Mouse (Mus musculus) adrenal gland, postnatal 14 days (tissue): Measurements from ENCODE around the gene Usp50. TPM values are rescaled to one million over a fixed set of nuclear protein-coding genes. Genes with fewer than 3 reads are reported as not detected.

Source experiments
- DNase-seq: peaks from one replicate; pipeline ENCODE4 v3.0.0; 2021; ENCODE audit warnings: mixed read lengths
- long read RNA-seq, 2 experiments: library from polyadenylated mRNA; stranded (forward); transcript quantifications; one replicate each; pipeline ENCODE4 v2.0.0; 2021
- total RNA-seq: library from RNA; stranded (reverse); gene quantifications from 2 replicates; pipeline ENCODE4 v1.2.3, GENCODE M21; 2021

Gene Usp50
- not detected in 2 replicates for total RNA-seq
- long read RNA-seq, experiment 1, partial matches to known transcripts = 0 of 94 reads
- long read RNA-seq, experiment 1, other reads (novel, unspliced or antisense) = 94 of 94 reads
- long read RNA-seq, experiment 2, partial matches to known transcripts = 0 of 98 reads
- long read RNA-seq, experiment 2, other reads (novel, unspliced or antisense) = 98 of 98 reads

GRCm38 (mm10) chr2:126783370-126783769 lies at the start of gene Usp50:
TSS of gene Usp50 (minus strand) at chr2:126783470.
- DNase-seq = no peak

DNA sequence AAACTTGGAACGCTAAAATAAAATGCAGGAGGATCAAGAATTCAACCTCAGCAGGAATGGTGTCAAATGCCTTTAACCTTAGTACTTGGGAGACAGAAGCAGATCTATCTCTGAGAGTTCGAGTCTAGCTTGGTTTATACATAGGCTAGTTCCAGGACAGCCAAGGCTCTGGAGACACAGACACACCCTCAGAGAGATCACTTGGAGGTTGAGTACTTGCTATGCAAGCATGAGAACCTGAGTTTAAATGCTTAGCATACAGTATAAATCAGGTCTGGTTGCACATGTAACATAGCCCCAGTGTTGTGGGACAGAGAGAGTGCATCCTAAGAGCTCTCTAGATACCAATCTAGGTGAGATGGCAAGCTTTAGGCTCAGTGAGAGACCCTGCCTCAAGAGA lies 34.1 kb upstream of the Usp50 start:
- no peak for DNase-seq

DNA sequence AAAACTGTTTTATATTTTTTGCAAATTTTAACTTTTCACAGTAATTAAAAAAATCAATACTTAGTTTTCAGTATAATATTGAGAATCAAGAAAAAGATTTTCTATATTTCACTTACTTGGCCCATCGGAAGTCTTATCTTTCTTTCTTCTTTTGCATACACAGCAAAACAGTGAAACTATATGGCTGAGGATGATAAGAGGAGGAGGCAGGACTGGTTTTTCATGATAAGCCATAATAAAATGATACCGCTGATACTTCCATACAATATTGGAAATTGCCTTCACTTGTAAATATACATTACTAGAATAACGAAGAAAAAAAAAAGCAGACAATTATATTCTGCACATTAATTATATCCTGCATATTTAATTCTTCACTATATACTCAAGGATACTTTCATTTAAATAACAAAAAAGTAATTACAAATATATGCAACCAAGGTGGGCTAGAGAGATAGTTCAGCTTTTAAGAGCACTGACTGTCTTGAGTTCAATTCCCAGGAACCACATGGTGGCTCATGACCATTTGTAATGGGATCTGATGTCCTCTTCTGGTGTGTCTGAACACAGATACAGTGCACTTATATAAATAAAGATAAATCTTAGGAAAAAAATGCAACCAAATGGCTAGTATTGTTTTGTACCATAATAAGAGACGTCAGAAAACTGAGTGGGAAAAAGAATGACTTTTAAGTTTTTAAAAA lies 33.5 kb upstream of the Usp50 start:
- no peak for DNase-seq

DNA sequence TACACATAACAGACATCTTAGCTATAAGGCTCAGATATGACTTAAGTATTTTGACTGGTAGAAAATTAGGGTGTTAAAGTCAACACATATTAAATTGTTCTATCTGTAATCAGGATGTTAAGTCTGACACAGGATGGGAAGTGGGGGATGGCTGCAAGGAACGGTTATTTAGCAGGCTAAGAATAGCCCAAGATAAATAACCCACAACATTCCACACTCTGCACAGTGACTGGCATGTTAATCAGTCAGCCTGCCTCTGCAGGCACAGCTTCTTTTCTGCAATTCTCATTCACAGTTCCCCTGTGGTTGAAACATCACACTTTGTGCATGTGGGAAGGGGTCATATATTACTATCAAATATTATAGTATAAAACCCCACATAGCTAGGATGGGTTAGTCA lies 32.6 kb upstream of the Usp50 start:
- DNase-seq = no peak

- no peak for DNase-seq
Measured at GRCm38 (mm10) chr2:126801980-126802379, 18.7 kb upstream of the Usp50 start.

DNA sequence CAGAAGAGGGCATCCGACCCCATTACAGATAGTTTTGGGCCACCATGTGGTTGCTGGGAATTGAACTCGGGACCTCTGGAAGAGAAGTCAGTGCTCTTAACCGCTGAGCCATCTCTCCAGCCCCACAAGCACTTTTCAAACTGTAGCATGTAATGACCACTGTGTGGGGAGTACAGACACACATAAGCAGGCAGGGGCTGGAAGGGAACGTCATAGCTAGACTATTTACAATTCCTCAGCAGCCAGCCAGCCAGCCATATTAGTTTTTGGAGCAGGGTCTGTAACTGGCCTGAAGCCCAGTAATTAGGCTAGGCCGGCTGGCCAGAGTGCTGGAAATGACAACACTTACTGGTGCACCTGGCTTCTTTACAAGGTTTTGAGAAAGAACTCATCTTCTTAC lies 15.2 kb upstream of the Usp50 start:
- no peak for DNase-seq

- DNase-seq = no peak
Measured at GRCm38 (mm10) chr2:126795708-126796107, 12.4 kb upstream of the Usp50 start.

GRCm38 (mm10) chr2:126792611-126793010 lies 9.3 kb upstream of the Usp50 start:
- DNase-seq = no peak

DNA sequence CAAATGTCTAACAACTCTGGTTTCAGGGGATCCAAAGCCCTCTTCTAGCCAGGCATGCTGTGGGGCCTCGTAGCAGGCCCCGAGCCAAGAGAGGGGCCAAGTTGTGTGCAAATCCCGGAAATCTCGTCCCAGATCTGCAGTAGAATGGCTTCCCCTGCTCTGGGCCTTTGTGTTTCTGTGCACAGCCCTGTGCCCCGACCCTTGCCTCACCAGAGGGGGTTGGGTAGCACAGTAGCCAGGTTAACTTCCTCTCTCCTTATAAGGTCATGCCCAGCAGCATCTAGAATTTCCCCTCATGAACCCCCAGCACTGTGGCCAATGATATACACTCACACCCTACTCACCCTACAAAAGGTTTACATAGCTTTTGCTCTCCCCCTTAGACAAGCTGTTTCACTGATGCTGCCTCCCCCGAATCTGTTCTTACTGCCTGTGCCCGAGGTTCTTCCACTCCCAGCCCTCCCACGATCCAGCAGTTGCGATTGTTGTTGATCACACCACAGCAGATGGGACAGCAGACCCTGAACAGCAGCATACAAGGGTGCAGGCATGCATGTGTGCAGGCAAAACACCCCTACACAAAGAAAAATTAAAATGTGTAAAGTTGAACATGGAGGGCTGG lies 4.6 kb upstream of the Usp50 start:
- no peak for DNase-seq

- peak; percentile 75 for DNase-seq
Measured at GRCm38 (mm10) chr2:126782433-126782832, 837 bp downstream of the Usp50 start.

- no peak for DNase-seq
Measured at GRCm38 (mm10) chr2:126781478-126781877, 1.8 kb downstream of the Usp50 start.

- DNase-seq = no peak
Measured at GRCm38 (mm10) chr2:126780286-126780685, 3.0 kb downstream of the Usp50 start.

- no peak for DNase-seq
Measured at GRCm38 (mm10) chr2:126778806-126779205, 4.5 kb downstream of the Usp50 start.

DNA sequence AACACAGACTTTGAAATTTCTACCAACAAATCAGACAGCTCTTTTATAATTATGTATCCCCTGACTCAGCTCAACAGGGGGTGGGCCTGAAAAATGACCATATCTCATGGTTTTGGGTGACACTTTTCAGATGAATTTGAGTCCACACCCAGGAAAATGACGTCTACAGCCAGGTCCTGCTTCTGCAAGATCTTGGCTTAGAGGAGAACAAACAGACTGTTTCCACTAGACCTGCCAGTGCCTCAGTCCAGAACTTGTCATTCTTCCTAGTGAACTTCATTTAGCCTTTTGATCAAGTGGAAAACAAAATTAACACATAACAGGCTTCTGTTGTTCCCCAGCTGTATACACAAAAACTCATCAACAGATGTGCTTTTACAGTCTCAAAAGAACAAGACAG lies 6.9 kb downstream of the Usp50 start:
- no peak for DNase-seq

- DNase-seq = no peak
Measured at GRCm38 (mm10) chr2:126775951-126776350, 7.3 kb downstream of the Usp50 start.

GRCm38 (mm10) chr2:126772217-126772616 lies 11.1 kb downstream of the Usp50 start:
- no peak for DNase-seq

GRCm38 (mm10) chr2:126769431-126770181 lies 13.7 kb downstream of the Usp50 start:
- peak; percentile 21 for DNase-seq

- no peak for DNase-seq
Measured at GRCm38 (mm10) chr2:126768194-126768593, 15.1 kb downstream of the Usp50 start.

DNA sequence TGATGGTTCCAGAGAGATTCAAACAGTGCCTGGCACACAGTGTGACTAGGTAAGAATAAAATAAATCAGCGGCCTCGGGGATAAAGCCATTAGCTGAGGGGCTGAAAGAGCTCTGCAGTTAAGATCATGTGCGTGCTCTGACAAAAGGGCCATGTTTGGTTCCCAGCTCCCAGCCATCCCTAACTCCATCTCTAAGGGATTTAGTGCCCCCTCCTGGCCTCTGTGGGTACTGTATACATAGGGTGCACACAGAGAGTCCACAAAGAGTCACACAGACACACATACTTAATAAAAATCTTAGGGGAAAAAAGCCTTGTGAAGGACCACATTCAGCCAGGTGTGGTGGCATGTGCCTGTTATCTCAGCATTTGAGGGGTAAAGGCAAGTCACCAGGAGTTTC lies 15.7 kb downstream of the Usp50 start:
- DNase-seq = no peak

GRCm38 (mm10) chr2:126765867-126766582 lies 17.2 kb downstream of the Usp50 start:
- peak; percentile 26 for DNase-seq

GRCm38 (mm10) chr2:126759351-126759750 lies 23.9 kb downstream of the Usp50 start:
- no peak for DNase-seq

- no peak for DNase-seq
Measured at GRCm38 (mm10) chr2:126755664-126756063, 27.6 kb downstream of the Usp50 start.
